Mouse (Mus musculus) kidney, embryonic 15.5 days (tissue): ENCODE data around the gene Rab35. TPM values are rescaled to one million over a fixed set of nuclear protein-coding genes. Genes with fewer than 3 reads are reported as not detected.

Experiments used
- ATAC-seq: fragments of 200-750 bp; cut with Nextera tagmentation; replicated peaks from 2 replicates; pipeline ENCODE4 v1.8.0; 2017; ENCODE audit warnings: moderate TSS enrichment; ENCODE audit not compliant: low FRiP score
- H3K27ac ChIP-seq: fragments of 300-500 bp; sonication (generic); 2 replicates; pipeline ENCODE4 v1.5.1; 2015; ENCODE audit warnings: mild to moderate bottlenecking, inconsistent platforms
- H3K27me3 ChIP-seq: fragments of 300-500 bp; sonication (generic); 2 replicates; pipeline ENCODE4 v1.6.1; 2015; ENCODE audit warnings: inconsistent platforms
- H3K36me3 ChIP-seq: fragments of 300-500 bp; sonication (generic); 2 replicates; pipeline ENCODE4 v1.6.1; 2015; ENCODE audit warnings: inconsistent platforms
- H3K4me1 ChIP-seq: fragments of 300-500 bp; sonication (generic); 2 replicates; pipeline ENCODE4 v1.6.1; 2015; ENCODE audit warnings: inconsistent platforms
- H3K4me2 ChIP-seq: fragments of 300-500 bp; sonication (generic); 2 replicates; pipeline ENCODE4 v1.6.1; 2015; ENCODE audit warnings: moderate library complexity, mild to moderate bottlenecking, inconsistent platforms
- H3K4me3 ChIP-seq: fragments of 300-500 bp; sonication (generic); replicated peaks from 2 replicates; pipeline ENCODE4 v1.5.1; 2015; ENCODE audit warnings: mild to moderate bottlenecking, inconsistent platforms
- H3K9ac ChIP-seq: fragments of 300-500 bp; sonication (generic); 2 replicates; pipeline ENCODE4 v1.6.1; 2015; ENCODE audit warnings: mild to moderate bottlenecking, inconsistent platforms
- H3K9me3 ChIP-seq: fragments of 300-500 bp; sonication (generic); replicated peaks from 2 replicates; pipeline ENCODE4 v1.6.1; 2016; ENCODE audit warnings: inconsistent platforms
- WGBS: fragments of 180-500 bp; shearing (Covaris S2); methylation state at CpG from one replicate; pipeline ENCODE4 v1.1.7; 2015; ENCODE audit warnings: mixed read lengths; 5-methylcytosine and 5-hydroxymethylcytosine counted together
- microRNA-seq: library from miRNA; unstranded; fragments of <30 nt; microRNA quantifications from one replicate; pipeline ENCODE4, GENCODE M21; 2016
- polyA plus RNA-seq: library from polyadenylated mRNA; unstranded; fragments of >200 nt; fragmentation: Nextera tagmentation; extraction: Ambion mirVana; gene quantifications from 2 replicates; pipeline ENCODE4 v1.2.1, GENCODE M21; 2015

Gene Rab35
- polyA plus RNA-seq, 1 experiment from 2014 or later, result 16.2 TPM

- H3K9me3 ChIP-seq, result no peaks in the 10 kb centered on the region
- ATAC-seq, result no peak
- 86% methylated on average over 11 of the region's 11 CpGs for WGBS
- peaks cover 10% of the 10 kb centered on the region; the same call in 1 of the 2 replicates for H3K4me1 ChIP-seq
- no peak overlapping the region for H3K4me2 ChIP-seq
- H3K36me3 ChIP-seq, result no peaks in the 10 kb centered on the region
- no peak overlapping the region for H3K27ac ChIP-seq
- no peak overlapping the region for H3K9ac ChIP-seq
- no peaks in the 10 kb centered on the region for H3K27me3 ChIP-seq
- H3K4me3 ChIP-seq, result no peak overlapping the region
Measured at GRCm38 (mm10) chr5:115669974-115670373, 38.3 kb downstream of the Rab35 start.

GRCm38 (mm10) chr5:115670406-115670805 lies 38.7 kb downstream of the Rab35 start:
- Histone ChIP-seq H3K9me3 (no peaks in the 10 kb centered on the region), H3K36me3 (no peaks in the 10 kb centered on the region), H3K4me1 (peaks cover 10% of the 10 kb centered on the region; the same call in 1 of the 2 replicates), H3K27ac (no peak overlapping the region), H3K4me2 (no peak overlapping the region), H3K4me3 (no peak overlapping the region), H3K9ac (no peak overlapping the region), H3K27me3 (no peaks in the 10 kb centered on the region)
- no peak for ATAC-seq
- 56% methylated on average over 2 of the region's 2 CpGs for WGBS

GRCm38 (mm10) chr5:115671846-115672245 lies 40.1 kb downstream of the Rab35 start:
- ATAC-seq, result no peak
- WGBS, result 37% methylated on average over 8 of the region's 8 CpGs

GRCm38 (mm10) chr5:115685126-115685525 lies 53.4 kb downstream of the Rab35 start:
- no peaks in the 10 kb centered on the region for H3K27me3 ChIP-seq
- no peaks in the 10 kb centered on the region for H3K36me3 ChIP-seq
- no peak overlapping the region for H3K4me3 ChIP-seq
- H3K9me3 ChIP-seq, result no peaks in the 10 kb centered on the region
- no peak overlapping the region for H3K27ac ChIP-seq
- H3K9ac ChIP-seq, result no peak overlapping the region
- WGBS, result 83% methylated on average over 10 of the region's 10 CpGs
- ATAC-seq, result no peak
- H3K4me1 ChIP-seq, result no peaks in the 10 kb centered on the region
- no peak overlapping the region for H3K4me2 ChIP-seq

More at GRCm38 (mm10) chr5:115671846-115672245, 40.1 kb downstream of the Rab35 start:
- Histone ChIP-seq H3K9ac (no peak overlapping the region), H3K36me3 (no peaks in the 10 kb centered on the region), H3K9me3 (no peaks in the 10 kb centered on the region), H3K4me1 (peaks cover 10% of the 10 kb centered on the region; the same call in 1 of the 2 replicates), H3K27me3 (no peaks in the 10 kb centered on the region), H3K27ac (no peak overlapping the region), H3K4me3 (no peak overlapping the region), H3K4me2 (no peak overlapping the region)

- ATAC-seq, result no peak
- H3K27ac ChIP-seq, result no peak overlapping the region
- no peak overlapping the region for H3K9ac ChIP-seq
- H3K9me3 ChIP-seq, result no peaks in the 10 kb centered on the region
- no peaks in the 10 kb centered on the region for H3K27me3 ChIP-seq
- H3K4me2 ChIP-seq, result no peak overlapping the region
- no peak overlapping the region for H3K4me3 ChIP-seq
- no peaks in the 10 kb centered on the region for H3K36me3 ChIP-seq
- H3K4me1 ChIP-seq, result no peaks in the 10 kb centered on the region
- WGBS, result 65% methylated on average over 7 of the region's 7 CpGs
Measured at GRCm38 (mm10) chr5:115686716-115687115, 55.0 kb downstream of the Rab35 start.

GRCm38 (mm10) chr5:115693271-115693670 lies 61.6 kb downstream of the Rab35 start:
- no peaks in the 10 kb centered on the region for H3K27me3 ChIP-seq
- no peaks in the 10 kb centered on the region for H3K36me3 ChIP-seq
- no peaks in the 10 kb centered on the region for H3K4me1 ChIP-seq
- H3K4me3 ChIP-seq, result no peak overlapping the region
- no peak overlapping the region for H3K27ac ChIP-seq
- no peak overlapping the region for H3K9ac ChIP-seq
- 60% methylated on average over 3 of the region's 3 CpGs for WGBS
- H3K4me2 ChIP-seq, result no peak overlapping the region
- no peak for ATAC-seq
- no peaks in the 10 kb centered on the region for H3K9me3 ChIP-seq

GRCm38 (mm10) chr5:115695191-115695770 lies 63.6 kb downstream of the Rab35 start:
- H3K27ac ChIP-seq, result no peak overlapping the region
- no peaks in the 10 kb centered on the region for H3K4me1 ChIP-seq
- H3K27me3 ChIP-seq, result no peaks in the 10 kb centered on the region; the same call in 1 of the 2 replicates
- H3K9me3 ChIP-seq, result no peaks in the 10 kb centered on the region
- no peak overlapping the region for H3K9ac ChIP-seq
- H3K4me2 ChIP-seq, result no peak overlapping the region
- ATAC-seq, result no peak
- no peak overlapping the region for H3K4me3 ChIP-seq
- 77% methylated on average over 6 of the region's 6 CpGs for WGBS
- H3K36me3 ChIP-seq, result no peaks in the 10 kb centered on the region

GRCm38 (mm10) chr5:115696811-115697210 lies 65.1 kb downstream of the Rab35 start:
- 49% methylated on average over 5 of the region's 5 CpGs for WGBS
- no peak overlapping the region for H3K9ac ChIP-seq
- ATAC-seq, result no peak
- H3K4me3 ChIP-seq, result no peak overlapping the region
- no peak overlapping the region for H3K27ac ChIP-seq
- no peaks in the 10 kb centered on the region for H3K4me1 ChIP-seq
- no peaks in the 10 kb centered on the region for H3K9me3 ChIP-seq
- H3K27me3 ChIP-seq, result no peaks in the 10 kb centered on the region; the same call in 1 of the 2 replicates
- no peak overlapping the region for H3K4me2 ChIP-seq
- H3K36me3 ChIP-seq, result no peaks in the 10 kb centered on the region

Small RNA genes within 50 kb of the gene (microRNA-seq; reads per million reads assigned to microRNA genes)
- not detected for gene Mir7030

Other genes starting within 250 kb of the Rab35 start
- 21.1 and 22.0 TPM in 2 replicates for gene Msi1, start 202.3 kb upstream of the Rab35 start, polyA plus RNA-seq
- 0.61 and 1.2 TPM in 2 replicates for gene Pla2g1b, start 165.6 kb upstream of the Rab35 start, polyA plus RNA-seq
- 24.6 and 25.0 TPM in 2 replicates for gene Sirt4, start 147.2 kb upstream of the Rab35 start, polyA plus RNA-seq
- gene Pxn, start 125.2 kb upstream of the Rab35 start, polyA plus RNA-seq, result 51.7 and 56.1 TPM in 2 replicates
- 1,539 and 1,600 TPM in 2 replicates for gene Rplp0, start 72.4 kb upstream of the Rab35 start, polyA plus RNA-seq
- gene Gcn1l1, start 66.7 kb upstream of the Rab35 start, polyA plus RNA-seq, result 44.3 and 49.3 TPM in 2 replicates
- 10.6 and 12.0 TPM in 2 replicates for gene Bicdl1, start 99.7 kb downstream of the Rab35 start, polyA plus RNA-seq
- 35.4 and 39.2 TPM in 2 replicates for gene Cit, start 213.4 kb downstream of the Rab35 start, polyA plus RNA-seq